Mouse (Mus musculus): ENCODE measurements at regions not wholly inside any gene's neighbourhood (a gene's known extent, or its start where the extent isn't known, plus 50 kb on each side); places are given as distances from the start of the nearest gene placed in this dataset.

- TF ChIP-seq CTCF (IDR thresholded peaks at IDR 0.05; ENCODE audit: borderline replicate concordance, insufficient read depth, low read length) (no peak), POLR2A (IDR thresholded peaks at IDR 0.05; ENCODE audit: low read depth, low read length) (no peak)
Observed at GRCm38 (mm10) chr13:63951922-63952734, 136.9 kb downstream of the Hsd17b3 start.

All from embryonic fibroblast, embryonic 13.5 days (primary cell).